Mouse (Mus musculus) v-Abl transformed pro-B cells (cell line): ENCODE results near the gene Xpnpep1.

Experiments used
- in situ Hi-C, 2 experiments: fragments of 400-800 bp; cut with MboI; formaldehyde crosslinking; loops; one replicate each; pipeline ENCODE4 v1.15.1; 2025; ENCODE audit not compliant: unreplicated experiment in 2 of 2

Gene Xpnpep1

GRCm38 (mm10) chr19:53033159-53033943 lies 6.7 kb downstream of the Xpnpep1 start:
- in situ Hi-C loops, result no loop called here

DNA sequence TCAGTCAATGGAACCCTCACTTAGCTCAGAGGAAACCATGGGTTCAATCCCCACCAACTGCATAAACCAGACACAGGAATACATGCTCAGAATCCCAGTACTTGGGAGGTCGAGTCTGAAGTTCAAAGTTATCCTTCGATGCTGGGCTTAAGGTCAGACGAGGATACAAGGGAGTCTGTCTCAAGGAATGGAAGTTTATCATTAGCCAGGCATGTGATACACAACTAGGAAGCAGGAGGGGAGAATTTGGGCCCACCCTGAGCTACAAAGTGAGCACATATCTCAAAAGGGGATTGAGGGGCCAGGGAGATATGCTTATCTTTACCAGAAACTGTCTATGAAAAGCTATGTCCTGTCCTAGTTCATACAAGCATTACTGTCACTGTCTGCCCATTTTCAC lies 7.4 kb downstream of the Xpnpep1 start:
- in situ Hi-C loops, result no loop called here

DNA sequence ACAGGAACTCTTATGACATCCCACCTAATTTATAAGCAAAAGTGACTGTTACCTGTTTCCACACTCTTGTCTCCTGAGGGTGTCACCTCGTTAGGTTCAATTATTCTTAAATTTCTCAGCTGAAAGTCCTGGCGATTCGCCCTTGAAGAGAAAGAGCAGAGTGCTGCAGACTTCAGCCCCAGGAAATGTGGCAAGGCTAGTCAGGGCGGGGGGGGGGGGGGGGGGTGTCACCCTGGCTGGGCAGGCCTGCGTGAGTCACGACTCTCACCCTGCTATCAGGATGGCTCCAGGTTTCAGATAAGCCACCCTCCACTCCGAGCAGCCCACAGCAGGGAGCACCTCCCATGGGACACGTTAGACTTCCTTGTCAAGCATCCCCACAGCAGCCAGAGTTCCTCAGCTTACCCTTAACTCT lies 8.1 kb downstream of the Xpnpep1 start:
- in situ Hi-C loops, result no loop called here

- in situ Hi-C loops, result no loop called here
These were observed 9.7 kb downstream of the Xpnpep1 start for GRCm38 (mm10) chr19:53030279-53030678.

- in situ Hi-C loops, result no loop called here
These were observed 10.3 kb downstream of the Xpnpep1 start for GRCm38 (mm10) chr19:53029686-53030085.

GRCm38 (mm10) chr19:53029045-53029444 lies 11.0 kb downstream of the Xpnpep1 start:
- in situ Hi-C loops, result no loop called here

- in situ Hi-C loops, result no loop called here
These were observed 11.8 kb downstream of the Xpnpep1 start for GRCm38 (mm10) chr19:53028216-53028615.

DNA sequence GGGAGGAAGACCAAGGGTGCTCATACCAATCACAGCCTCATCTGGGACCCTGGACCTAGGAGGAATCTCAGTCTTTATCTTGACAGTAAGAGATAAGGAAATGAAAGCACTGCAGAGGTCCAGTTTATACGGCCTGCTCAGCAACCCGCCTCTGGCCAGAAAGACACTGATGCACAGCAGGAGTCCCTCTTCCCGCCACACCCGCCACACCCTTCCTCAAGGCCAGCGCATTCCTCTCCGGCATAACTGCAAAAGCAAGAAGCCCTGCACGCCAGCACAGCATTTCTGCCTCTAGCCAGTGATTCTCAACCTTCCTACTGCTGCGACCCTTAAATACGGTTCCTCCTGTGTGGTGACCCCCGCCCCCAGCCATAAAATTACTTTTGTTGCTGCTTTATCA lies 16.8 kb downstream of the Xpnpep1 start:
- in situ Hi-C loops, result loop anchor here in 1 of 2 experiments (25.0 kb wide), 1 partner anchor 614 kb away; no protein-coding TSS in a partner anchor

DNA sequence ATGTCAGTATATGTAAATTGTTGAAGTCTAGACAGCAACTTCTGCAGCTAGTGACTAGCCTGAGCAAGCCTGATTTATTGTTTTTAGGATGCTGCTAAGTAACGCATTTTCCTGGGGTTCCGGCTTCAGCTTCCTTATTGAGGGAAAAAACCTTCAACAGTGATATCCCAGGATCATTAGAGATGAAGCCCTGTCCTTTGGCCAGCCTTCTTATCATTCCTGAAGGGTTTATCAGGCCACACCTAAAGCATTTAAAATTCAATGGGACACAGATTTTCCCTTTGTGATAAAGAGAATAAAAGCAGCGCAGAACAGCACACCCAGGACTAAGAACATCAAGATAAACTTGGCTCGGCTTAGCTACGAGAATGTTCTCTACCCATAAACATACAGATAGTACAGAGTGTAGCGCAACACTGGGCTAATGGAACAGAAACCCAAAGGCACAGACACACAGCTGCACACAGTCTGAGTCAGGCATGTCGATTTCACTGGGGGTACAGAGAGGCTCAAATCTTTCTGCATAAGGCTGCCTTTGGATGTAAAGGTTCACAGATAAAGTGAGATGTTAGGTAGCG lies 17.9 kb downstream of the Xpnpep1 start:
- in situ Hi-C loops, result loop anchor here in 1 of 2 experiments (25.0 kb wide), 1 partner anchor 615 kb away; no protein-coding TSS in a partner anchor

DNA sequence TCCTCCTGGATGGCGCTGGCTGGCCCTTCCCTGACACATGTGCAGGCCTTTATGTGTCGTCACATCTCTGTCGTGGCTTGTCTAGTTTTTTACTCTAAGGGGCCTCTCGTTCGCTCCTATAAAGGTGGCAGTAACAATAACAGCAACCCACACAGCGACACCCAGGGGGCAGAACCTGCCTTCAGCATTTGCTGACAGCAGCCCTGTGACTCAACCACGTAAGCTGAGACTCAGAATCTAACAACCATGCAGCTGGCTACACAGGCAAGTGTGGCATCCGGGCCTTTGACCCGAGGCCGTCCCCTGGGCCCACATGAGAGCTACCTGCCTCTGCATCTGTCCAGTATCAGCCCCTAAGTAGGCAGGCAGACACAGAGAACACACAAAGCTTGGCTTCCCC lies 18.5 kb downstream of the Xpnpep1 start:
- in situ Hi-C loops, result loop anchor here in 1 of 2 experiments (25.0 kb wide), 1 partner anchor 616 kb away; no protein-coding TSS in a partner anchor

GRCm38 (mm10) chr19:53019716-53020463 lies 20.1 kb downstream of the Xpnpep1 start:
- in situ Hi-C loops, result loop anchor here in 1 of 2 experiments (25.0 kb wide), 1 partner anchor 617 kb away; no protein-coding TSS in a partner anchor

- in situ Hi-C loops, result loop anchor here in 1 of 2 experiments (25.0 kb wide), 1 partner anchor 619 kb away; no protein-coding TSS in a partner anchor
These were observed 22.1 kb downstream of the Xpnpep1 start for GRCm38 (mm10) chr19:53017954-53018353.

DNA sequence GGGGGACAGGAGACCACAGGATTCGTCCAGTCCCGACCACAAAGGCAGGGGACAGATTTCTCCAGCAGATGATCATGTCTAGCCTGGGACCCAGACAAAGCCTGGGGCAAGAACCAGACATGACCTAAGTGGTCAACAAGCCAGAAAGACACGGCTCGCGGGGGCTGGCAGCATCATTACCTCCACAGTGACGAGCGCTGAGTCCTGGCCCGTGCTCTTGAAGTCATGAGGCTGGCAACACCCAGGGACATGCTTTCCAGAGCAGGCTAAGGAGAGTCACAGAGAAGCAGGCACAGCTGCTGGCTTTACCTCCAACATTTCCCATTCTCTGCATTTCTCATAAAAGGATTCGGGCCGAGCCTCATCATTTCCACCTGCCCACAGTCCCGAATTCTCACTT lies 22.8 kb downstream of the Xpnpep1 start:
- in situ Hi-C loops, result loop anchor here in 1 of 2 experiments (25.0 kb wide), 1 partner anchor 620 kb away; no protein-coding TSS in a partner anchor

GRCm38 (mm10) chr19:53014910-53015710 lies 24.9 kb downstream of the Xpnpep1 start:
- in situ Hi-C loops, result loop anchor here in 1 of 2 experiments (25.0 kb wide), 1 partner anchor 622 kb away; no protein-coding TSS in a partner anchor

GRCm38 (mm10) chr19:53013744-53014143 lies 26.3 kb downstream of the Xpnpep1 start:
- in situ Hi-C loops, result loop anchor here in 1 of 2 experiments (25.0 kb wide), 1 partner anchor 624 kb away; no protein-coding TSS in a partner anchor

- in situ Hi-C loops, result loop anchor here in 1 of 2 experiments (25.0 kb wide), 1 partner anchor 624 kb away; no protein-coding TSS in a partner anchor
These were observed 26.7 kb downstream of the Xpnpep1 start for GRCm38 (mm10) chr19:53013341-53013740.

GRCm38 (mm10) chr19:53010941-53011340 lies 29.1 kb downstream of the Xpnpep1 start:
- in situ Hi-C loops, result loop anchor here in 1 of 2 experiments (25.0 kb wide), 1 partner anchor 626 kb away; no protein-coding TSS in a partner anchor

DNA sequence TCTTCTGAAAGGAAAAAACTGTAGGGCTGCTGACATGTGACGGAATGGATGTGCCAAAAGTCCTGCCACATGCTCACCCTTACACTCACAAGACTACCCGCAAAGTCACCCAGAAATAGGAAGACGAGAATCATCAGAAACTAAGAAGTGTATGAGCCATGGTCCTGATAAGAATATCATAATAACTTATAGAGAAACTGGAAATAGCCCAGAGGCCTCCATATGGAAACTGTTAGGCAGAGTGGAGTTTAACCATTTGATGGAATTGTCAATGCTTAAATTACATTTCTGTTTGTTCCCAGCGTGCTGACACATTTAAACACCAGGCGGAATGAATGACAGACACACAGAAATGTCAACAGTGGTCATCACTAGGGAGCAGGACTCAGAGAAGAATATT lies 31.1 kb downstream of the Xpnpep1 start:
- in situ Hi-C loops, result loop anchor here in 1 of 2 experiments (25.0 kb wide), 1 partner anchor 628 kb away; no protein-coding TSS in a partner anchor

GRCm38 (mm10) chr19:53008020-53008705 lies 31.9 kb downstream of the Xpnpep1 start:
- in situ Hi-C loops, result loop anchor here in 1 of 2 experiments (25.0 kb wide), 1 partner anchor 629 kb away; no protein-coding TSS in a partner anchor
